Mouse (Mus musculus) liver, postnatal 0 days (tissue): Measurements from ENCODE around the gene Hivep2. TPM values are rescaled to one million over a fixed set of nuclear protein-coding genes. Genes with fewer than 3 reads are reported as not detected.

ENCODE experiments used
- ATAC-seq: fragments of 200-750 bp; cut with Nextera tagmentation; 2 replicates; pipeline ENCODE4 v1.8.0; 2017; ENCODE audit warnings: mild to moderate bottlenecking, moderate library complexity
- DNase-seq: peaks from one replicate; pipeline ENCODE4 v3.0.0-alpha.2; 2016
- H3K27ac ChIP-seq: fragments of 300-500 bp; sonication (generic); 2 replicates; pipeline ENCODE4 v1.5.1; 2014; ENCODE audit warnings: antibody characterized with exemption, moderate library complexity, mild to moderate bottlenecking, low read depth
- H3K27me3 ChIP-seq: fragments of 300-500 bp; sonication (generic); 2 replicates; pipeline ENCODE4 v1.6.1; 2014; ENCODE audit warnings: low read length, control low read depth, mixed read lengths; ENCODE audit not compliant: insufficient read depth
- H3K36me3 ChIP-seq: fragments of 300-500 bp; sonication (generic); replicated peaks from 2 replicates; pipeline ENCODE4 v1.6.1; 2014; ENCODE audit warnings: mild to moderate bottlenecking, control low read depth, low read length, moderate library complexity, mixed read lengths; ENCODE audit not compliant: insufficient read depth
- H3K4me1 ChIP-seq: fragments of 300-500 bp; sonication (generic); 2 replicates; pipeline ENCODE4 v1.6.1; 2014; ENCODE audit warnings: antibody characterized with exemption, mild to moderate bottlenecking, control low read depth; ENCODE audit not compliant: insufficient read depth
- H3K4me2 ChIP-seq: fragments of 300-500 bp; sonication (generic); 2 replicates; pipeline ENCODE4 v1.6.1; 2014; ENCODE audit warnings: low read depth, mild to moderate bottlenecking, low read length, moderate library complexity, mixed read lengths
- H3K4me3 ChIP-seq: fragments of 300-500 bp; sonication (generic); 2 replicates; pipeline ENCODE4 v1.5.1; 2014; ENCODE audit warnings: low read depth, low read length
- H3K9ac ChIP-seq: fragments of 300-500 bp; sonication (generic); replicated peaks from 2 replicates; pipeline ENCODE4 v1.6.1; 2014; ENCODE audit warnings: mild to moderate bottlenecking, moderate library complexity
- H3K9me3 ChIP-seq: fragments of 300-500 bp; sonication (generic); 2 replicates; pipeline ENCODE4 v1.6.1; 2016; ENCODE audit warnings: mild to moderate bottlenecking, control low read depth, low read length, mixed read lengths
- CTCF ChIP-seq: sonication (generic); IDR thresholded peaks from 2 replicates; pipeline ENCODE4 v1.5.1; 2016; ENCODE audit warnings: antibody characterized with exemption, low read depth
- EP300 ChIP-seq: IDR thresholded peaks from 2 replicates; pipeline ENCODE4 v1.6.1; 2016; ENCODE audit warnings: antibody characterized with exemption, low read depth, mild to moderate bottlenecking
- WGBS: fragments of 180-500 bp; shearing (Covaris S2); extraction: QIAGEN DNeasy Blood & Tissue Kit; methylation state at CpG from one replicate; pipeline ENCODE4 v1.1.7; 2014; ENCODE audit not compliant: insufficient replicate concordance; 5-methylcytosine and 5-hydroxymethylcytosine counted together
- polyA plus RNA-seq: library from polyadenylated mRNA; unstranded; fragments of >200 nt; fragmentation: Nextera tagmentation; extraction: Ambion mirVana; gene quantifications from 2 replicates; pipeline ENCODE4 v1.2.1, GENCODE M21; 2015

The Hivep2 gene
- polyA plus RNA-seq, 1 experiment from 2014 or later, result 0.82 TPM

- no peak for TF ChIP-seq EP300
- TF ChIP-seq CTCF, result no peak
- Histone ChIP-seq H3K9me3 (no peaks in the 10 kb centered on the region), H3K4me1 (no peaks in the 10 kb centered on the region), H3K36me3 (peaks cover 2% of the 10 kb centered on the region; the same call in 1 of the 2 replicates), H3K4me3 (no peak overlapping the region), H3K4me2 (no peak overlapping the region), H3K27me3 (no peaks in the 10 kb centered on the region), H3K9ac (no peak overlapping the region), H3K27ac (no peak overlapping the region)
- DNase-seq (no peak), ATAC-seq (no peak)
Measured at GRCm38 (mm10) chr10:14132937-14133336, 167.1 kb downstream of the Hivep2 start.

GRCm38 (mm10) chr10:14138663-14139062 is 172.8 kb downstream of the Hivep2 start:
- Histone ChIP-seq H3K27me3 (no peaks in the 10 kb centered on the region), H3K4me3 (no peak overlapping the region), H3K9ac (no peak overlapping the region), H3K27ac (no peak overlapping the region), H3K9me3 (no peaks in the 10 kb centered on the region), H3K4me2 (no peak overlapping the region), H3K4me1 (no peaks in the 10 kb centered on the region), H3K36me3 (no peaks in the 10 kb centered on the region; the same call in 1 of the 2 replicates)
- DNase-seq (no peak), ATAC-seq (no peak)
- WGBS, result 76% methylated on average over 3 of the region's 3 CpGs
- no peak for TF ChIP-seq CTCF
- no peak for TF ChIP-seq EP300

- H3K27ac ChIP-seq, result no peak overlapping the region
- WGBS, result 68% methylated on average over 3 of the region's 3 CpGs
- no peaks in the 10 kb centered on the region for H3K9me3 ChIP-seq
- no peak for DNase-seq
- peaks cover 3% of the 10 kb centered on the region; the same call in 1 of the 2 replicates for H3K36me3 ChIP-seq
- H3K9ac ChIP-seq, result no peak overlapping the region
- no peak overlapping the region for H3K4me3 ChIP-seq
- ATAC-seq, result no peak
- no peak for TF ChIP-seq CTCF
- TF ChIP-seq EP300, result no peak
- H3K27me3 ChIP-seq, result no peaks in the 10 kb centered on the region
- H3K4me1 ChIP-seq, result no peaks in the 10 kb centered on the region
- H3K4me2 ChIP-seq, result no peak overlapping the region
Measured at GRCm38 (mm10) chr10:14144840-14145239, 179.0 kb downstream of the Hivep2 start.

GRCm38 (mm10) chr10:14164829-14165228 is 199.0 kb downstream of the Hivep2 start:
- Histone ChIP-seq H3K9me3 (no peaks in the 10 kb centered on the region), H3K36me3 (no peaks in the 10 kb centered on the region), H3K4me2 (no peak overlapping the region), H3K4me3 (no peak overlapping the region), H3K9ac (no peak overlapping the region), H3K27me3 (no peaks in the 10 kb centered on the region), H3K4me1 (no peaks in the 10 kb centered on the region), H3K27ac (no peak overlapping the region)
- 67% methylated on average over 7 of the region's 7 CpGs for WGBS
- ATAC-seq (no peak), DNase-seq (no peak)
- TF ChIP-seq EP300 (no peak), CTCF (no peak)

- Histone ChIP-seq H3K4me2 (no peak overlapping the region), H3K9me3 (no peaks in the 10 kb centered on the region), H3K27me3 (no peaks in the 10 kb centered on the region), H3K4me1 (no peaks in the 10 kb centered on the region), H3K27ac (no peak overlapping the region), H3K4me3 (no peak overlapping the region), H3K36me3 (no peaks in the 10 kb centered on the region), H3K9ac (no peak overlapping the region)
- ATAC-seq, result no peak
- no peak for DNase-seq
- 27% methylated on average over 6 of the region's 6 CpGs for WGBS
- TF ChIP-seq EP300 (no peak), CTCF (no peak)
Measured at GRCm38 (mm10) chr10:14168197-14168844, 202.4 kb downstream of the Hivep2 start.

- no peaks in the 10 kb centered on the region for H3K4me1 ChIP-seq
- H3K4me3 ChIP-seq, result no peak overlapping the region
- H3K9ac ChIP-seq, result no peak overlapping the region
- no peaks in the 10 kb centered on the region for H3K9me3 ChIP-seq
- H3K36me3 ChIP-seq, result no peaks in the 10 kb centered on the region
- 56% methylated on average over 5 of the region's 5 CpGs for WGBS
- no peak overlapping the region for H3K4me2 ChIP-seq
- no peak overlapping the region for H3K27ac ChIP-seq
- H3K27me3 ChIP-seq, result no peaks in the 10 kb centered on the region
- no peak for ATAC-seq
- no peak for DNase-seq
- TF ChIP-seq CTCF, result no peak
- TF ChIP-seq EP300, result no peak
Measured at GRCm38 (mm10) chr10:14168869-14169566, 203.1 kb downstream of the Hivep2 start.
